Mouse (Mus musculus) testis, adult 2 months (tissue): ENCODE data around the gene Lcat.

Experiments used
- CTCF ChIP-seq: fragments of 200-500 bp; IDR thresholded peaks from 2 replicates; pipeline ENCODE4 v1.5.1; 2012; ENCODE audit warnings: low read depth, mild to moderate bottlenecking, inconsistent platforms, low read length, moderate library complexity; ENCODE audit not compliant: control insufficient read depth, insufficient read depth, insufficient replicate concordance
- POLR2A ChIP-seq: fragments of 200-500 bp; IDR thresholded peaks from 2 replicates; pipeline ENCODE4 v1.6.1; 2012; ENCODE audit warnings: low read depth, mild to moderate bottlenecking, inconsistent platforms, low read length, moderate library complexity; ENCODE audit not compliant: control insufficient read depth

DNA sequence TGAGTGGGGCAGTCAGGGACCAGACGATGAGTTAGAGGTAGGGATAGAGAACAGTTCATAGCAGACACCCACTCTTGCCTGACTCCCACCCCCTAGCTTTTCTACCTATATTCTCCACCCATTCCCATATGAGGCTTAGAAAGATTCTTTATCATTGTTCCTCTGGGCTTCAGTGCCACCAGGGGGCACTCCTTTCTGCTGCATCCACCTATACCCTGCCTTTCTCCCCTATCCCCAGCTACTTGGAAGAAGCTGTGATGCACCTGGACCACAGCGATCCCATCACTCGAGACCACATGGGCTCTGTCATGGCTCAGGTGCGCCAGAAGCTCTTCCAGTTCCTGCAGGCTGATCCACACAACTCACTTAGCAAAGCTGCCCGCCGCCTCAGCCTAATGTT is 50.8 kb downstream of the Lcat start:
- TF ChIP-seq POLR2A (no peak), CTCF (0 out of 2 replicates have a peak, but pooled peaks have one; percentile 13)
